Mouse (Mus musculus) ES-E14 (cell line): Measurements from ENCODE around the gene Nudt22. TPM values are rescaled to one million over a fixed set of nuclear protein-coding genes. Genes with fewer than 3 reads are reported as not detected.

ENCODE experiments used
- DNase-seq: peaks from one replicate; pipeline ENCODE4 v3.0.0-alpha.2; 2013; ENCODE audit warnings: low read depth, low spot score
- H3K27ac ChIP-seq: 2 replicates; pipeline ENCODE4 v1.5.1; 2012; ENCODE audit warnings: low read depth, mild to moderate bottlenecking, low read length, moderate library complexity, mixed read lengths; ENCODE audit not compliant: poor library complexity, insufficient read depth, severe bottlenecking
- H3K36me3 ChIP-seq: 2 replicates; pipeline ENCODE4 v1.6.1; 2012; ENCODE audit warnings: mild to moderate bottlenecking, low read length, moderate library complexity, mixed read lengths; ENCODE audit not compliant: control insufficient read depth, poor library complexity, insufficient read depth, severe bottlenecking
- H3K4me1 ChIP-seq, 2 experiments: fragments of 150-350 bp in 1 of 2; sonication (generic) in 1 of 2; 2 replicates each; pipeline ENCODE4 v1.6.1; 2012; ENCODE audit warnings: low read length in 2 of 2, mild to moderate bottlenecking in 1 of 2, mixed read lengths in 1 of 2; ENCODE audit not compliant: control insufficient read depth in 2 of 2, insufficient read depth in 2 of 2, poor library complexity in 1 of 2
- H3K4me3 ChIP-seq, 2 experiments: fragments of 150-350 bp in 1 of 2; sonication (generic) in 1 of 2; 2 replicates each; pipeline ENCODE4 v1.5.1; 2012; ENCODE audit warnings: low read length in 2 of 2, low read depth in 1 of 2, mild to moderate bottlenecking in 1 of 2, mixed read lengths in 1 of 2; ENCODE audit not compliant: insufficient read depth in 1 of 2, poor library complexity in 1 of 2, severe bottlenecking in 1 of 2
- H3K9ac ChIP-seq: 2 replicates; pipeline ENCODE4 v1.6.1; 2012; ENCODE audit warnings: low read depth, mild to moderate bottlenecking, low read length, mixed read lengths; ENCODE audit not compliant: poor library complexity, insufficient read depth, severe bottlenecking
- H3K9me3 ChIP-seq: fragments of 150-350 bp; sonication (generic); 2 replicates; pipeline ENCODE4 v1.6.1; 2012; ENCODE audit warnings: low read depth, mild to moderate bottlenecking, low read length; ENCODE audit not compliant: control insufficient read depth, insufficient read depth
- CHD2 ChIP-seq: IDR thresholded peaks from 2 replicates; pipeline ENCODE4 v1.6.1; 2014; ENCODE audit warnings: mild to moderate bottlenecking, low read depth, low read length, inconsistent platforms
- HCFC1 ChIP-seq: IDR thresholded peaks from 2 replicates; pipeline ENCODE4 v1.6.1; 2012; ENCODE audit warnings: low read length, inconsistent platforms, borderline replicate concordance; ENCODE audit not compliant: insufficient read depth
- MAFK ChIP-seq: IDR thresholded peaks from 2 replicates; pipeline ENCODE4 v1.6.1; 2014; ENCODE audit warnings: mild to moderate bottlenecking, low read depth, low read length, inconsistent platforms; ENCODE audit not compliant: insufficient read depth
- ZC3H11A ChIP-seq: IDR thresholded peaks from 2 replicates; pipeline ENCODE4 v1.6.1; 2012; ENCODE audit warnings: low read depth, mild to moderate bottlenecking, inconsistent platforms, low read length, borderline replicate concordance
- ZNF384 ChIP-seq: IDR thresholded peaks from 2 replicates; pipeline ENCODE4 v1.6.1; 2012; ENCODE audit warnings: low read depth, low read length, inconsistent platforms
- in situ Hi-C, 2 experiments: fragments of 600-800 bp; cut with MboI; formaldehyde crosslinking; loops; one replicate each; pipeline ENCODE4 v1.15.1; 2025; ENCODE audit warnings: low sequenced_read_pairs in 2 of 2, inconsistent platforms in 1 of 2; ENCODE audit not compliant: unreplicated experiment in 2 of 2
- total RNA-seq: library from RNA; depleted of rRNA; stranded (reverse); fragments of 300-350 nt; gene quantifications from 2 replicates; pipeline ENCODE4 v1.2.3, GENCODE M21; 2012

Nudt22 gene
- total RNA-seq, 1 experiment, result 12.7 TPM

DNA sequence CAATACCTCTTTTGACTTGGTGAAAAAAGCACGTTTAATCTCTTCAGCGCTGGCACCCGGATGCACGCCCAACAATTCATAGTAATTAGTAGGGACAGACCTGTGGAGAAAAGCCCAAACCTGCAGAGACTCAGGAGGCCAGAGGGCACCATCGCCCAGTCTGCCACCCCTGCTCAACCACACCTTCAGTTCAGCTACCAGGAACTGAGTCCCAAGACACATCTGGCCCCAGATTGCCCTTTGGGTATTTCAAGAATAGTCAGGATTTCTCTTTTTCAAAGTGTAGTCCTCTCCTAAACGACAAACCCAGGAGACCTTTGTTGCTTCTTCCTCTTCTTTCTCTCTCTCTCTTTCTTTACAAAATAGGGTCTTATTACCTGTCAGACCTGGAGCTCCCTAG, 5.2 kb downstream of the Nudt22 start:
- no peaks in the 10 kb centered on the region for H3K36me3 ChIP-seq
- no peak overlapping the region for H3K4me3 ChIP-seq
- H3K4me1 ChIP-seq, result peaks cover 4 to 30% of the 10 kb centered on the region in 2 experiments; a peak in 3 of 4 replicates
- TF ChIP-seq CHD2, result no peak
- TF ChIP-seq MAFK, result no peak
- no peak for TF ChIP-seq HCFC1
- TF ChIP-seq ZNF384, result no peak
- no peak for TF ChIP-seq ZC3H11A
- no peak overlapping the region for H3K27ac ChIP-seq
- no peaks in the 10 kb centered on the region for H3K9me3 ChIP-seq
- no peak overlapping the region for H3K9ac ChIP-seq
- in situ Hi-C loops, result no loop called here
- DNase-seq, result no peak

- Histone ChIP-seq H3K9ac (no peak overlapping the region), H3K36me3 (peaks cover 5% of the 10 kb centered on the region; the same call in 1 of the 2 replicates), H3K4me1 (peaks cover 4 to 23% of the 10 kb centered on the region in 2 experiments; a peak in 3 of 4 replicates), H3K27ac (no peak overlapping the region), H3K4me3 (no peak overlapping the region), H3K9me3 (no peaks in the 10 kb centered on the region)
- in situ Hi-C loops, result no loop called here
- TF ChIP-seq HCFC1, result no peak
- TF ChIP-seq ZC3H11A, result no peak
- TF ChIP-seq ZNF384, result no peak
- no peak for TF ChIP-seq MAFK
- TF ChIP-seq CHD2, result no peak
- no peak for DNase-seq
These were observed 6.7 kb downstream of the Nudt22 start for GRCm38 (mm10) chr19:6989251-6989650.

DNA sequence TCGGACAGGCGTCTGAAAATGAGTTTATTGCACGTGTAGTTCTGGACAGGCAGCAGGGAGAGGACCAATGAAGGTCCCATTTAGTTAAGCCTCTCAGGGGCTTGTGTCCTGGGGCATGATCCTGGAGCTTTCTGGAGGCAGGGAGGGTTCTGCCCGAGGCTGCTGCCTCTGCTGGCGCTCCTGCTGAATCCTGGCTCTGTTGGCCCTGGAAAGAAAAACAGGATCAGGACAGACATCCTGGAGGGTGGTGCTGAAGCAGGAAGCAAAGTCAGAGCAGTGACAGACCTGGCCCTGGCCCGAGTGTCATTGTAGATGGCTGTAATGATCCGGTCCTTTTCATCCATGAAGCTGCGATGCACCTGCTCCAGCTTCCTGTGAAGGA, 8.0 kb downstream of the Nudt22 start:
- in situ Hi-C loops, result no loop called here
- Histone ChIP-seq H3K9ac (peak overlapping the region; percentile 8; the same call in 1 of the 2 replicates), H3K9me3 (no peaks in the 10 kb centered on the region), H3K27ac (no peak overlapping the region), H3K4me3 (peak overlapping the region; percentile 83 to 92), H3K36me3 (peaks cover 14% of the 10 kb centered on the region), H3K4me1 (peaks cover 4 to 17% of the 10 kb centered on the region in 2 experiments; a peak in 3 of 4 replicates)
- no peak for DNase-seq
- TF ChIP-seq ZC3H11A, result no peak
- TF ChIP-seq ZNF384, result no peak
- no peak for TF ChIP-seq MAFK
- TF ChIP-seq CHD2, result no peak
- TF ChIP-seq HCFC1, result no peak

DNA sequence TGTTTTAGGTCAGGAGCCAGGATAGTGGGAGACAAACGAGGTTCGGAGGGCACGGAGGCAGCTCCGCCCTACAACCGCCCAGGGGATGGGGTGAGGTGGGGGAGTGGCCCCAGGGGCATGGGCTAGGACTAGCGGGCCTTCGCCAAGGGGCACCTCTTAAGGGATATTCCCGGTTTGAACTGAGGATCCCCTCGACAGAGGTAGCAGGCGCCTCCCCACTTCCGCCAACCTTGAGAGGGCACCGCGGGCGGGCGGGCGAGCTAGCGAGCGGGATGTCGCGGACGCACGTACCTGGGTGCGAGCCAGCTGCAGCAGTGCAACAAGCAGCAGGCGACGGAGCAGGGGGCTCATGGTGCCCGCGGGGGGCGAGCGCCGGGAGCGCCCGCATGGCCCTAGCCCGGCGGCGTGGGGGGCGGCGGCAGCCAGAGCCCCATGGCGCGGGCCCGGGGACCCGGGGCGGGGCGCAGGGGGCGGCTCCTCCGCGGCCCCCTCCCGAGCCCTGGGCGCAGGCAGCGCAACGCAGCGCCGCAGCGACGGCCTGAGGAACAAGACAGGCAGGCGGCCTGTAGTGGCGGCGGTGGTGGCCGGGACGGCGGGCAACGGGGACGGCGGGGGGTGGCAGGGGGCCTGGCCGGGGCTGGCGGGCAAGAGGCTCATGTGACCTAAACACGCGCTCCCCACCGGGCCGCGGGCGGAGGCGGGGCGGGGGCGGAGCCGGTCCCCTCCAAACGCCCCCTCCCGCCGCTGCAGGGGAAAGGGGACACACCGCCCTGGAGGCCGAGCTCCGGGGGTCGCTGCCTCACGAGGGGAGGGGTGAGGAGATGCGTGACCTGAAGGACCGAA, 8.6 kb downstream of the Nudt22 start, which contains the start of gene Vegfb:
TSS of gene Vegfb (minus strand) at position 591 of the 843 bp plus-strand sequence.
- Histone ChIP-seq H3K36me3 (peaks cover 17% of the 10 kb centered on the region), H3K4me3 (peak within 1 kb of the TSS; percentile 83 to 92), H3K9me3 (no peaks in the 10 kb centered on the region), H3K27ac (peak within 1 kb of the TSS; percentile 19; the same call in 1 of the 2 replicates), H3K4me1 (peaks cover 4 to 17% of the 10 kb centered on the region in 2 experiments; a peak in 3 of 4 replicates), H3K9ac (peak within 1 kb of the TSS; percentile 86)
- no peak for TF ChIP-seq HCFC1
- TF ChIP-seq CHD2, result no peak
- TF ChIP-seq ZC3H11A, result no peak
- TF ChIP-seq MAFK, result no peak
- no peak for TF ChIP-seq ZNF384
- in situ Hi-C loops, result no loop called here
- DNase-seq, result no peak
